Mouse (Mus musculus) cortical plate, adult 2 months (tissue): ENCODE measurements at regions not wholly inside any gene's neighbourhood (a gene's known extent, or its start where the extent isn't known, plus 50 kb on each side); places are given as distances from the start of the nearest gene placed in this dataset.

ENCODE experiments used
- CTCF ChIP-seq: fragments of 200-500 bp; IDR thresholded peaks from 2 replicates; pipeline ENCODE4 v1.5.1; 2011; ENCODE audit warnings: mild to moderate bottlenecking, control low read depth, low read length; ENCODE audit not compliant: insufficient read depth; ENCODE audit errors: extremely low read depth
- POLR2A ChIP-seq: fragments of 200-500 bp; IDR thresholded peaks from 2 replicates; pipeline ENCODE4 v1.6.1; 2011; ENCODE audit warnings: mild to moderate bottlenecking, low read length, control low read depth; ENCODE audit not compliant: insufficient read depth; ENCODE audit errors: extremely low read depth

GRCm38 (mm10) chr16:87783561-87784304, 85.0 kb downstream of the Bach1 start:
- TF ChIP-seq POLR2A (no peak), CTCF (no peak)
